Mouse (Mus musculus) urinary bladder, adult 18-20 months (tissue): ENCODE data around the gene Anp32a.

ENCODE experiments used
- DNase-seq, 2 experiments: peaks; one replicate each; pipeline ENCODE4 v3.0.0; 2022; ENCODE audit warnings: low spot score in 2 of 2, mixed read lengths in 2 of 2

Anp32a gene

DNA sequence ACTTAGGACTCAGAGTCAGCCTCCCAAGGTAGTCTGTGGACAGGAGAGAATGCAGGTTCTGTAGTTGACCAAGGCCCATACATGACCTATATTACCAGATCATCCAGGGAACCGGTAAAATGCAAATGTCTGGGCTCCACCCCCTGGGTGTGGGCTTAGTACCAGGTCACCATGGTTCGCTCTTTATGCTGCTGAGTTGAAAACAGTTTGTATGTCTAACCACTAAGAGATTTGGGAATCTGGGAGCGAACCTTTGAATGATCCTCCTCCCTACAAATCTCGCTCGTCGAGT, 5.2 kb downstream of the Anp32a start:
- DNase-seq: no peak

DNA sequence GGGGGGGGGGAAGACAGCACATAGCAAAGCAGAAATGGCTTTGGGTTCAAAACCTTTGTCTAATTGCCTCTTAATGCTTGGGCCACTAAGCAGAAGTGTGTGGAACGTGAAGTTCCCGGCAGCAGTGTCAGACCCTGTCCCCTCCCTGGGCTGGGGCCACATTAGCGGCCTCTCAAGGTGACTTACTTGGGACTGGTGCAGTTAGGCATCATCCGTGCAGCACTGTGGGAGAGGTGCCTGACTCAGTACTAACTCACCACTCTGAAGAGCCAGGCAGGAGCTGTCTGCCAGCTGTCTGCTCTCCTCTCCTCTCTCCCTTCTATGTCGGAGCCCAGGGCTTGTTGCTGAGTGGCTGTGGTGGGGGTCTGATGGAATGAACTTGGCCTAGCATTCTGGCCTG, 6.1 kb downstream of the Anp32a start:
- no peak for DNase-seq

DNA sequence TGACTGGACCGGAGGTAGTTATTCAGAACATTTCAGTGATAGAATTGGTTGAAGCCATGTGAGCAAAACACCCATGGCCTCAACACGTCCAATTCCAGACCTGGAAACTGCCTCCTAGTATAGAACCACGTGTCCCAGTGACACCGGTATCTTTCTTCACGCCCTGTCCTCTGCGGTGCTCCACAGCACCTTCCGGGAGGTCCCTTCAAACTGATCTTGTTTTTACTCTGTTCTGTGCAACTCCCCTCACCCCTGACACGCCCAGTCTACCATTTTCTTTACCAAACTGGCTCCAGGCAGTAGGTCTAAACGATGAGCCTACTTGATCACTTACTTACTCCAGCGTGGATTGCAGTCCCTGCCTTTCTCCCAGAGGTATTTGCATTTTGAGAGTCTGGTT, 7.0 kb downstream of the Anp32a start:
- no peak for DNase-seq

DNA sequence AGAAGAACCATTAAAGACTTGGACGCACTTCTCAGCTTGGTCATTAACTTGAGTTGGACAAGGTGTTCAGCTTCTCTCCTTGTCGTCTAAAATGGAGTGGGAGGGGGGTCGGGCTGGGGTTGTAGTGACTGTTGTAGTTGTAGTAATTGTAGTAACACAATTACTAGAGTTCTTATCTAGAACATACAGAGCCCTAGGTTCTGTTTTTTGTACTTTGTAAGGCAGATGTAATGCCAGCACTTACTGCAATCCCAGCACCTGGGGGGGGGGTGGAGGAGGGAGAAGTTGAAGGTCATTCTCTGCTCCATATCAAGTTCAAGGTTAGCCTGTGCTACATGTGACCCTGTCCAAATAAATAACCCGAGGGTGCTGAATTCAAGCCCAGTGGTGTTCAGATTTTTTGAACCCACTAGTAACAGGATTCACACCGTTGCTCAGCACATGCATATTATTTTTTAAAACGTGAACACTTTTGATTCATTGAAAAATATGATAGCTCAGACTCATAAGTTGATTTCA, 7.4 kb downstream of the Anp32a start:
- DNase-seq: no peak

DNA sequence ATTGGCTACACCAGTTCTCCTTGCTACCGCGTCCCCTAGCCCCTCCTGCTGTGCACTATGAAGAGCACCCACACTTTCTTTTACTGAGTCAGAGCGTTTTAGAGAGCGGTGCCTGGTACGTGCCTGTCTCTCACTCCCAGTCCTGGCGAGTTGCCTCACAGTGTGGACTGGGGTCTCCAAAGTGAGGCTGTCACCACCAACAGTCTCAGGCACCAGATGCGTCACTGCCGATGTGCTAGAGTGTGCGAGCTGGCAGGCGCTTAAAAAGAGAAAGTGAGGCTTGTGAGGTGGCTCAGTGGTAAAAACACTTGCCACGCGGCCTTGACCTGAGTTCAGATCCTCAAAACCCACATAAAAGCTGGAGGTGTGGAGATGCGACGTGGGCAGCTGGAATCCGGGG, 8.2 kb downstream of the Anp32a start:
- no peak for DNase-seq

DNA sequence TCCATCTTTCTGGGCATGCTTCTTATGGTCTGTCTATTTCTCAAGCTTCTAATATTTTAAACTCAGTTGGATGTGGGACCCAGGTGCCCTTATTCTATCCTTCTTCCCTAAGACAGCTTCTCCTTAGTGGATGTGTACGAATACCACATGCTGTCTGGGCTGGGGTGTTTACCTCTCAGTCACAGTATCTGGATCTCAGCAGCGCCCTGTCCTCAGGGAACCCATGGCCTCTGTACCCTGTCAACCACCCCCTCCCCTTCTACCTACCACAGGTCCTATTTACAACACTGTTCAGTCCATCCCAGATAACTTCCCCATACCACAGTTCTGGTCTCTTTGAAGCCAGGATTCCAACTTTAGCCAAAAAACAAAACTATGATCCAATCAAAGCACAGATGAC, 9.6 kb downstream of the Anp32a start:
- no peak for DNase-seq

DNA sequence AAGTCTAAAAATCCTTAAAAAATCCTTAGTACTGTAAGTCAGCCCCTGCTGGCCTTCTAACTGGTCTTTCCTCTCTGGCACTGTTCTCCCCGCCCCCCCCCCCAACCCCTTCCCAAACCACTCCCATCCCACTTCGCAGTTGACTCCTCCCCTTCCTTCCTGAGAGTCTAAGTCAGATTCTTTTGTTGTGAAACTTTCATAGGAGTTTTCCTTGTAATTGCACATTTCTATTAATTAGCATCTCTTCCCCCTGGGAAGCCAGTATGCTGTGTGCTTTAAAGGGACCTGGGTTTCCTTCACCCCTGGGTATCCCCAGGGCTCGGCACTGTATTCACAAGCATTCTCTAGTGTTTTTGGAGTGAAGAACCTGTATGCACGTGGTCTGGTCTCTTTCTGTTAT, 10.1 kb downstream of the Anp32a start:
- DNase-seq: no peak

DNA sequence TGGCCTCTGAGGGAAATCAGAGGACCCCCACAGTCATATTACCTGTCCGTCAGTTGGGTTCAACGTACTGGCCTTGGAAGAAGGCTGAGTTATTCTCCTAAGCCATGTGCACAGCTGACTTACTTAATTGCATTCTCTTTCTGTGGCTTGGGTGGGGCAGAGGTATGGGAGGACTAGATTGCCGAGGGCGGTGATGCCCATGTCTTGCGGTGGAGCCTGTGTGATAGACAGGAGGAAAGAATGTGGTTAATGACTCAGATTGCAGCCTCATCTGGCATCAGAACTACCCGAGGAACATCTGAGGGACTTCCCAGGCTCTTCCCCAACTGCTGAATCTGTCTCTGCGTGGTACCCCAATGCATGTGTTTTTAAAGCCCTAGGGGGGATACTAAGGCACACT, 12.7 kb downstream of the Anp32a start:
- DNase-seq: no peak

DNA sequence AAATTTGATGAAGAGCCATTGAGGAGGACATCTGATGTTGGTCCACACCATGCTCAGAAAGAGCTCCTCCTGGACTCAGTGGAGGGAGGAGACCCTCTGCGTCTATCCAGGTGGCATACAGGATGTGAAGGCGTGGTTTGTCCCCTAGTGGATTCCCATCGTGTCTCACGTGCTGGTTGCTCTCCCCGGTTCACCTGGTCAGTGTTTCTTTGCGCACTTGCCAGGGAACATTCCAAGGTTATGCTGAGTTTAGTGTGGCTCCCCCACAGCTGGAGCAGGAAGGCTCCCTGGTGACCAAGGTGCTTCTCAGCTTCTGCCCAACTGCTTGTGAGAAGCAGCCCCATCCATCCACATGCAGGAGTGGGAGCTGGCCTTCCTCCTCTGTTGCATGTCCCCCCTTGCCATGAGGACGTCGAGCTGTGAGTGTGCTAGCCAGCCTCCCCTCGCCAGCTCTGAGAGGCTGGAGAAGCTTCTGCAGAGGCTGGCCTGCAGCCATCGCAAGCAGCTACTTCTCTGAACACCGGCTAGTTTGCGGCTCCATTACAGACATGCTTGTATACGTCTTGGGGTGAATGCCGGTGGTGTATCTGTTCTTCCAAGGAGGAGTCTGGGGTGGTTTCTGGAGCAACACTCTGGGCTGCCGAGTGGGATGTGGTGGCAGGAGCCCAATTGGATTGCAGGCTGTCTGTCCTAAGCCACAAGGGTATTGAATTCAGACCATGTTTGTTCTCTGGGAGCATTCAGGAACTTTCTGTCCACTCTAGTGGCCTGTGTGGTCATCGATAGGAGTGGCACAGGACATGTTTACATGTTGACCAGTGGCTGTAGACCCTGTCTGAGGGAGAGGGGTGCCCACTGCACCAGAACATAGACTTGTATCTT, 14.0 kb downstream of the Anp32a start:
- no peak for DNase-seq

DNA sequence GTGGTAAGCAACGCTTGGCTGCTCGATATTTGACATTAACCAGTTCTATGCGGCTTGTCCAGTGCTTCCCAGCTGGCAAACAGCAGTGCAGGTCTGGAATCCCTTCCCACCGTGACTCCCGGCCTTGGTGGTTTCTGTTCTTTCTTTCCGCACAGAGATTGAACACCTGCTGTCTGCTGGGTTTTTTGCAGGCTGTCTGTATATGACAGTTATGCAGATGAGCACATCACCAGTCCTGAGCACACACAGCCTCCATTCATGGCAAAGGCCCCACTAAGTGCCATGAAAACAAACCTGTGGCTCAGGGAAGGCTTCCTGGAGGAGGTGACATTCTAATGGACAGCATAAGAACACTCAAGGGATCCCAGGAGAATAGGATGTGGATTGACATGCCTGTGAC, 14.7 kb downstream of the Anp32a start:
- DNase-seq: no peak

DNA sequence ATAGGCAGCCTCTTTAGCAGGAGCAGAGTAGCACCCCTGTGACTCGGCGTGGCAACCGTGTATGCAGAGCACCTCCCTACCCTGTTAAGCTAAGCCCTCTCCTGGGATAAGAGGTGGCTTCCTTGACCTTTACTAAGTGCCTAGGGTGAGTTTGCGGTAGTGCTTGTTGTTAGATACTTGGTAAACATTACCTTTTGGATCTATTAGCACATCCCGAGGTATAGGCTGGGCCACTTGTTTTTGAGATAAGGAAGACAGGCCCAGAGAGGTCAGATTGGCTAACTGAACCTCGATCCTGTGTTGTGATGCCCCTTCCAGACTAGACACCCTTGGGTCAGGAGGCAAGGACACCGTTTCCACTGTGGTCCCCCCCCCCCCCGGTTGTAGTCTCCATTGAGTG, 16.5 kb downstream of the Anp32a start:
- no peak for DNase-seq

DNA sequence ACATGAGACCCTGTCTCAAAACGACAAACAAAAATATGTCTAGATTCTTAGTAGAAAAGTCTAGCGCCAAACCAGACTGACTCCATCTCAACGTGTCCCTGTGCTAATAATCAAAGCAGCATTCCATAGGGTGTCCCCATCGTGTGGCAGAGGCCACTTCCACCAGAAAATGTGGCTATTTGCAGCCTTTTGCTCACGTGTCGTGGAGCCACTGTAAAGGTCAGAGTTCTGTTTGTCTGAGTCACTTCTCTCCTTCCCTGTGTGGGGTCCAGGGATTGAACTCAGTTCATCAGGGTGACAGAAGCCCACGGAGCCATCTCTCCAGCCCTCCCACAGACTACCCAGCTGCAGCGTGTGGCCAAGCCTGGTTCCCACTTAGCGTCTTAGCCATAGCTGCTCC, 17.8 kb downstream of the Anp32a start:
- DNase-seq: no peak

DNA sequence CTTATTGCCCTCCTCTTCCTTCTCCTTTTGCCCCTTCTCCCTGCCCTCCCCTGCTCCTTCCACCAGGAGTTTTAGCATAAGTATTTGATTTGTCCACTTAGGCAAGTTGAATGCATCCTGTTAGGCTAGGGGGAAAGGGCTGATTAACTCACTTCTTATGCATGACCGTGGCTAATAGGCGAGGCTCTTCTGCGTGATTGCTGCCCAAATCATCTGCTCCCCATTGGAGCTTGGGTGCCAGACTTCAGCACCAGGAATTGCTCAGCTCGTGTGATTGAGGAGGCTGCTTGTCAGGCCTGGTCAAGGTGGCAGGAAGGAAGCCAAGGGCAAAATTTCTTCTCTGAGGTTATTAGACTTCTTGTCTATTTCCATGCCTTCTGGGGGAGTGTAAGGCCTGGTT, 19.8 kb downstream of the Anp32a start:
- no peak for DNase-seq

DNA sequence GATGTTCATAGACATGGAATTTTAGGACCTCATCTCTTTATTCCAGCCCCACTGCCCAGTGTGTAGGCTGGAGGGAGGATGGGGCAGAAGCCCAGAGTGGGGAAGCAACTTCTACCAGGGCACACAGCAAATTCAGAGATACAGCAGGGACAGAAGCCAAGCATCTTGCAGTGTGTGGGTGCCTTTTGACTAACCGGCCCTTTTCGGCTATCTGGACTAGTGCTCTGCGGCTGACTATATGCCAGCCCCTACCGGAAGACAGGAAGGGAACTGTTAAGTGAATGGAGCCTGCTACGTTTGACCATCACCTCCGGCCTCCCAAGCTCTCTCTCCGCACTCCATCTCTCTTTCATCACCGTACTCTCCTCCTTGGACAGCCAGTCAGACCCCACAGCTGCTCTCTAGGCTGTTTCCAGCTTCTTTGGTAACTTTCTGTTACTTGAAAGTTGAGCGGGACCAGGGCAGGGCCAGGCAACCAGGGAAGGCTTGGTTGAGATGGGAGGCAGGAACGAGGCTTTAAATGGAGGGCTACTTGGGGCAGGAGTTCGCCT, 21.8 kb downstream of the Anp32a start:
- no peak for DNase-seq

DNA sequence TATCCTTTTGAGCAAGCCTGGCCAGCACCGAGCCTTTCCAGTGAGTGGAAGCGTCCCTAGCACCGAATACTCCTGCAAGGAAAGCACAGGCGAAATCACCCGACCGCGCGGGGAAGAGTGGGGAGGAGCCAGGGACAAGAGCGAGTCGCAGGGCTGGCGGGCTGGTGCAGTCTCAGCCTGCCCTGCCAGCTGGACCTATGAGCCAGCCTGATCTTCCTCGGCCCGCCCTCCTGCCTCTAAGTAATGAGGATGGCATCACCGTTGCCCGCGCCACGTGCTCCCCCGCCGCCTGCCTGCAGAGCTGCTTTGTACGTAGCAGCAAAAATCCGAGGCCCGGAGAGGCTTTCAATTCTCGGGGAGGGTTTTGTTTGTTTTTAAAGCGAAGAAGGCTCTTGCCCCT, 22.5 kb downstream of the Anp32a start:
- DNase-seq: peak; percentile 71 to 82

DNA sequence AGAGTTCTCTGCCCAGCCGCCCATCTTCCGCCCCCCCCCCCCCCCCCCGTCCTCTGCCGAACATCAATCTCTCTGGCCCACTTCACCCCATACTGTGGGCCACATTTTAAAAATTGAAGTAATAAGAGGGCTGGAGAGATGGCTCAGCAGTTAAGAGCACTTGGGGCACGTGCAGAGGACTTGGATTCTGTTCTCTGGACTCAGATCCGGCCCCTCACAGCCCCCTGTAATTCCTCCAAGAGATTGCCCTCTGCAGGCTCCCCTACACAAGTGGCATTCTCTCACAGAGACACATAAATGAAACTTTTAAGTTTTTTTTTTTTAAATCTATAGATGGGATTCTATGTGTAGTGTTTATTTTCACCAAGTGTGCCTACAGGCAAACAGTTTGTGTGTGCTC, 23.1 kb downstream of the Anp32a start:
- no peak for DNase-seq

DNA sequence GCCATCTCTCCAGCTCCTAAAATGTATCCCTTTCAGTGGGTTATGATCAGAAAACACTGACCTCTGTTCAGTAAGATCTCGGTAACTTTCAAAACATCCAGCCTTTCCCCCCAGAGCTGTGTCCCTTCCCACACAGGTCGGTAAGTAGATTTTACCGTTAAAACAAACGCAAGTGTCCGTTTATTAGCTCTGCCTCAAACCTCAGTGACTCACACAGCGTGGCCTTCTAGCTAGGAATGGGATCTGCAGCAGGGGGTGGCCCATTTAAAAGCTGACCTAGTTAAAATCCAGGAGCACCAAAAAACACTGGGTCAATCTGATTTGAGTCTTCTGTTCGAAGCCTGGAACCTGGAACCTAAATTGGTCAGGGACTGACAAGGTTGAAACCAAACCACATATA, 23.7 kb downstream of the Anp32a start:
- no peak for DNase-seq

DNA sequence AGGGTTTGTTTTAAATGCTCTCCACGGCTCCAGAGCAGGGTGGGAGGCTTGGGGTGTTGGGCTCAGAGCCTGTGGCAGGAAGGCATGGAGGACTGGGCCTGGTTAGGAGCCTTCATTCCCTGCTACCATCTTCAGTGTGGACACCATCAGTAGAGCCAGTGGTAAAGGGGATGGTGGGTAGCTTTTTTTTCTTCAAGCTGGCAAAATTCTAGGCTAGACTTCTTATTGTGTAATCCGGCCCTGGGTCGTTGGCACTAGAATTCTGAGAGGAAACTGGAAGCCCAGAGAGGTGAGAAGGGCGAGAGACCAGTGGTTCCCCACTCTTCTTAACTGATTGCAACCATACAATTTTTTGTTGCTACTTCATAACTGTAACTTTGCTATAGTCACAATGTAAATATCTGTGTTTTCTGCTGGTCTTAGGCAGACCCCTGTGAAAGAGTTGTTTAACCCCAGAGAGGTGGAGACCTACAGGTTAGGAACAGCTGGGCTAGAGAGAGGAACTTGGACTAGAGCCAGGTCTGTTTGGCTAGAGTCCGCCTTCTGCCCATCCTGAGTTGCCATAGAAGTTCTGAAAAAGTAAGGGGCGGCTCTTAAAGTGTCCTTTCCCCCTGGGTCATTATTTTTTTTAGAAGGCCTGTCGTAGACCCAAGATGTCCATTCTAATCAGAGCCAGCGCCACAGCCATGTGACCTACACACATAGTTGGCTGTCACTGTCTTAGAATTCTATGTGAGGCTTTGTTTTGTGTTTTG, 24.4 kb downstream of the Anp32a start:
- DNase-seq: no peak

DNA sequence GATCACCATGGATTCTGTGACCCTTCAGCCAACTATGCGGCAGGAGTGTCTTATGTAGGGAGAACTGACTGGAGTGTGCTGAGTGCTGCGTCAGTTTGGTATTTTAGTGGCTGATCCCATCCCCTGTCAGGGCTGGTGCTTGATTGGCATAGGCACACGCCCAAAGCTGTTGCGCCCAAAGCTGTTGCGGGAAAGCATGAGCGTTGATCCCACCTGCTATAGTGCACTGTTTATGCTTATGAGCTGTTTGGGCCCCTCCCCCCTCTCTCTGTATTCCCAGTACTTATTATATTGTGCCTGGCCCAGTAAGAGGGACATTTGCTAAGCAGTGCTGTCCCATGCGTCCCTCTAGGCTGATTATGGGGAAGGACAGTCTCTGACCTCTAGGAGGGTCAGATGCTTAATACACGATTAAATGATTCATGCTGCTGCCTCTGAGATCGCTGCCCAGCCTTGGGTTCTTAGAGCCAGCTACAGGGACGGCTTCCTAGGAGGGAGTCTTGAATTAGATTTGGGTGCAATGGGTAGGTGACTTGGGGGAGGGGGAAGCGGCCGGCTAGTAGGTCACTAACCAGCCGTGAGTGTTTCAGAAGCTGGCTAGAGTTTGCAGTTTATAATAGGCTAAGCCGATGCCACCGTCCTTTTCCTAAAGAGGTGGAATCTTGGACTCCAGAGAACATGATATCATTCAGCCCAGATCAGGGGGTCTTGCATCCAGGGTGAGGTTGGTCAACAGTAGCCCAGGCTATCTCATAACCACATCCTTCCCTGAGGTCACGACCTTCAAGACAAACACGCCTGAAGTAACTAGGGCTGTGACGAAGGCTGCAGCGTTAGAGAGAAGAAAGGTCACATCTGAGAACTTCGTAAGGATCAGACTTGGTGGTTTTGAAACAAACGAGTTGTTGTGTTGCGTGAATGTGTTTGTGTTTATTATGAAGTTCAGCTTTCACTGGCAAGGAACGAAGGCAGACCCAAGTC, 25.7 kb downstream of the Anp32a start:
- no peak for DNase-seq

DNA sequence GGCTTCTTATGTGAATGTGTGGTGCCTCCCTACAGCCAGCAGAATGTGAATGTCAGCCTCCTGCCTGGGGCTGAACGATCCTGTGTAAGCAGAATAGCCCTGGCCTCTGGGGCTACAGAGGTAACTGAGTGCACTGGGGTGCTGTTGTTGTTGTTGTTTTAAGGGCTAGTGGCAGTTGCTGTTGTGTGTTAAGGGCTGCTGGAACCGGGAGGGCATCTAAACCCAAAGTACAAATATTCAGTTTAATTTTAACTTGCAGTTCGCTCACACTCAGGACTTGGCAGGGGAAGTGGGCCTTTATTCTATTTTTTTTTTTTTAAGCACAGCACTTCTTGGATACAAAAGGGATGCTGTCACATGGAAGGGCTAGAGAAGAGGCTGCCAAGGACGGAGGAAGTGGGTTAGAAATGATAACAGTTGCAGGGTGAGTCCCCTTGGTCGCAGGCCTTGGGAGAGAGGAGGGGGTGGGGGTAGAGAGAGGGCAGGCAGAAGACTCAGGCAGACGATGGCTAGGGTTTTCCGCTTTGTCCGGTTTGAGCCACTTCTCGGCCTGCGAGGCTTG, 26.5 kb downstream of the Anp32a start:
- DNase-seq: no peak

DNA sequence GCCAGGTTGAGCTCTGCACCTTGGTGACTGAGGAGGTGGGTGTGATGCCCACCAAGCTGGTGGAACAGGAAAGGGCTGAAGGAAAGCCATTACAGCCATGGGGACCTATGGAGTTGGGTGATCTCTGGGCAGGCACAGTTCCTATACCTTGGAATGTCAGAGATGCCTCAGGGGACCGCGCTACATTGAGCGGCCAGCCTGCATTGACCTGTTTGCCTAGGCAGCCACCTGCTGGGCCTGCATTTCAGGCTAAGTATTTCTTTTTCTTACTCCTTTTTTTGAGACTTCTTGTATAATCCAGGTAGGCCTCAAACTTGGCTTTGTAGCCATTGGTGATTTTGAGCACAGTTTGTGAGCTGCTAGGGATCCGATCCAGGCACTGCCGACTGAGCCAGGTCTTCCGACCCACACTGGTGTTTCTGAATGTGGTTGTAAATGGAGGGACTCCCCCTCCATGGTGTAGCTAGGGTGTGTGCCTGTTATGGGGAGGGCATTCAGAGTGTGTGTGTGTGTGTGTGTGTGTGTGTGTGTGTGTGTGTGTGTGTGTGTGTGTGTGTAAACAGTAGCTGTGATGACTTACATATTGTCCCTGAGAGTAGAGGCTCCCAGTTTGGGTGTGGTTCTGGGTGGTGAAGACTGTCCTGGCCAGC, 27.3 kb downstream of the Anp32a start:
- DNase-seq: no peak
